Mouse (Mus musculus) liver, embryonic 13.5 days (tissue): ENCODE data around the gene Emc8. TPM values are rescaled to one million over a fixed set of nuclear protein-coding genes. Genes with fewer than 3 reads are reported as not detected.
A peak's percentile ranks its signal among the peaks of the same experiment; 100 is the strongest.

Source experiments
- ATAC-seq: fragments of 200-750 bp; cut with Nextera tagmentation; 2 replicates; pipeline ENCODE4 v1.8.0; 2017; ENCODE audit warnings: low read depth, mild to moderate bottlenecking, moderate number of reproducible peaks, moderate library complexity
- DNase-seq: peaks from one replicate; pipeline ENCODE4 v3.0.0; 2022
- H3K27ac ChIP-seq: fragments of 300-500 bp; sonication (generic); 2 replicates; pipeline ENCODE4 v1.5.1; 2015; ENCODE audit warnings: moderate library complexity, mild to moderate bottlenecking, inconsistent platforms
- H3K27me3 ChIP-seq: fragments of 300-500 bp; sonication (generic); 2 replicates; pipeline ENCODE4 v1.6.1; 2015; ENCODE audit warnings: mild to moderate bottlenecking, inconsistent platforms
- H3K36me3 ChIP-seq: fragments of 300-500 bp; sonication (generic); 2 replicates; pipeline ENCODE4 v1.6.1; 2015; ENCODE audit warnings: mild to moderate bottlenecking, inconsistent platforms
- H3K4me1 ChIP-seq: fragments of 300-500 bp; sonication (generic); replicated peaks from 2 replicates; pipeline ENCODE4 v1.6.1; 2015; ENCODE audit warnings: inconsistent platforms
- H3K4me2 ChIP-seq: fragments of 300-500 bp; sonication (generic); 2 replicates; pipeline ENCODE4 v1.6.1; 2015; ENCODE audit warnings: inconsistent platforms, mild to moderate bottlenecking, moderate library complexity
- H3K4me3 ChIP-seq: fragments of 300-500 bp; sonication (generic); replicated peaks from 2 replicates; pipeline ENCODE4 v1.5.1; 2015; ENCODE audit warnings: mild to moderate bottlenecking, inconsistent platforms
- H3K9ac ChIP-seq: fragments of 300-500 bp; sonication (generic); 2 replicates; pipeline ENCODE4 v1.6.1; 2015; ENCODE audit warnings: mild to moderate bottlenecking, inconsistent platforms
- H3K9me3 ChIP-seq: fragments of 300-500 bp; sonication (generic); replicated peaks from 2 replicates; pipeline ENCODE4 v1.6.1; 2016; ENCODE audit warnings: inconsistent platforms
- WGBS: fragments of 180-500 bp; shearing (Covaris S2); methylation state at CpG from one replicate; pipeline ENCODE4 v1.1.7; 2015; ENCODE audit not compliant: insufficient replicate concordance; 5-methylcytosine and 5-hydroxymethylcytosine counted together
- polyA plus RNA-seq: library from polyadenylated mRNA; unstranded; fragments of >200 nt; fragmentation: Nextera tagmentation; extraction: Ambion mirVana; gene quantifications from 2 replicates; pipeline ENCODE4 v1.2.1, GENCODE M21; 2015

Gene Emc8
- 156 and 163 TPM in 2 replicates for polyA plus RNA-seq

- Histone ChIP-seq H3K27me3 (no peaks in the 10 kb centered on the region), H3K4me2 (peak within 1 kb of the TSS; percentile 94), H3K27ac (peak within 1 kb of the TSS; percentile 93), H3K4me3 (peak within 1 kb of the TSS; percentile 97), H3K9me3 (no peaks in the 10 kb centered on the region), H3K9ac (peak within 1 kb of the TSS; percentile 98), H3K36me3 (peaks cover 55% of the 10 kb centered on the region), H3K4me1 (peaks cover 63% of the 10 kb centered on the region)
- under 1% methylated on average over 51 of the region's 51 CpGs for WGBS
- ATAC-seq (peak; percentile 71), DNase-seq (no peak)
Observed at GRCm38 (mm10) chr8:120668374-120668905, at the start of gene Emc8. Gene Emc8, minus strand, starts transcription at chr8:120668573.

GRCm38 (mm10) chr8:120715996-120716680 lies 47.8 kb upstream of the Emc8 start:
- no peak overlapping the region for H3K9ac ChIP-seq
- ATAC-seq, result 0 out of 2 replicates have a peak, but pooled peaks have one; percentile 26
- WGBS, result 56% methylated on average over 15 of the region's 15 CpGs
- H3K27me3 ChIP-seq, result no peaks in the 10 kb centered on the region
- H3K27ac ChIP-seq, result no peak overlapping the region
- H3K9me3 ChIP-seq, result no peaks in the 10 kb centered on the region
- DNase-seq, result no peak
- no peaks in the 10 kb centered on the region for H3K36me3 ChIP-seq
- H3K4me1 ChIP-seq, result 0 out of 2 replicates have a peak, but pooled peaks cover 4% of the 10 kb centered on the region
- no peak overlapping the region for H3K4me2 ChIP-seq
- H3K4me3 ChIP-seq, result no peak overlapping the region

- no peak overlapping the region for H3K4me3 ChIP-seq
- DNase-seq (no peak), ATAC-seq (peak; percentile 34; the same call in 1 of the 2 replicates)
- no peaks in the 10 kb centered on the region for H3K27me3 ChIP-seq
- no peak overlapping the region for H3K27ac ChIP-seq
- no peak overlapping the region for H3K4me2 ChIP-seq
- 35% methylated on average over 6 of the region's 6 CpGs for WGBS
- H3K9ac ChIP-seq, result no peak overlapping the region
- H3K36me3 ChIP-seq, result no peaks in the 10 kb centered on the region
- no peaks in the 10 kb centered on the region for H3K9me3 ChIP-seq
- 0 out of 2 replicates have a peak, but pooled peaks cover 4% of the 10 kb centered on the region for H3K4me1 ChIP-seq
Observed at GRCm38 (mm10) chr8:120715200-120715599, 46.8 kb upstream of the Emc8 start.

GRCm38 (mm10) chr8:120709176-120709575 lies 40.8 kb upstream of the Emc8 start:
- no peaks in the 10 kb centered on the region for H3K27me3 ChIP-seq
- no peaks in the 10 kb centered on the region for H3K4me1 ChIP-seq
- no peak overlapping the region for H3K4me3 ChIP-seq
- no peak overlapping the region for H3K9ac ChIP-seq
- no peak for ATAC-seq
- no peak overlapping the region for H3K4me2 ChIP-seq
- no peak overlapping the region for H3K27ac ChIP-seq
- H3K36me3 ChIP-seq, result no peaks in the 10 kb centered on the region
- no peaks in the 10 kb centered on the region for H3K9me3 ChIP-seq
- WGBS, result 41% methylated on average over 10 of the region's 10 CpGs
- no peak for DNase-seq

- Histone ChIP-seq H3K9me3 (no peaks in the 10 kb centered on the region), H3K27me3 (no peaks in the 10 kb centered on the region), H3K9ac (no peak overlapping the region), H3K36me3 (no peaks in the 10 kb centered on the region), H3K4me3 (no peak overlapping the region), H3K4me1 (peaks cover 4% of the 10 kb centered on the region; the same call in 1 of the 2 replicates), H3K27ac (no peak overlapping the region), H3K4me2 (no peak overlapping the region)
- no peak for ATAC-seq
- no peak for DNase-seq
- 76% methylated on average over 3 of the region's 3 CpGs for WGBS
Observed at GRCm38 (mm10) chr8:120706193-120706592, 37.8 kb upstream of the Emc8 start.

- 70% methylated on average over 15 of the region's 15 CpGs for WGBS
- Histone ChIP-seq H3K36me3 (no peaks in the 10 kb centered on the region), H3K27me3 (no peaks in the 10 kb centered on the region), H3K4me3 (no peak overlapping the region), H3K9ac (no peak overlapping the region), H3K4me2 (no peak overlapping the region), H3K4me1 (peaks cover 4% of the 10 kb centered on the region; the same call in 1 of the 2 replicates), H3K27ac (no peak overlapping the region), H3K9me3 (no peaks in the 10 kb centered on the region)
- DNase-seq, result no peak
- ATAC-seq, result no peak
Observed at GRCm38 (mm10) chr8:120705163-120705562, 36.8 kb upstream of the Emc8 start.

GRCm38 (mm10) chr8:120704203-120704602 lies 35.8 kb upstream of the Emc8 start:
- no peak for DNase-seq
- Histone ChIP-seq H3K4me2 (no peak overlapping the region), H3K4me3 (no peak overlapping the region), H3K4me1 (peaks cover 10% of the 10 kb centered on the region), H3K36me3 (no peaks in the 10 kb centered on the region), H3K27me3 (peaks cover 4% of the 10 kb centered on the region; the same call in 1 of the 2 replicates), H3K27ac (no peak overlapping the region), H3K9ac (no peak overlapping the region), H3K9me3 (no peaks in the 10 kb centered on the region)
- ATAC-seq, result no peak
- WGBS, result 63% methylated on average over 9 of the region's 9 CpGs

- no peaks in the 10 kb centered on the region for H3K36me3 ChIP-seq
- 28% methylated on average over 19 of the region's 19 CpGs for WGBS
- no peaks in the 10 kb centered on the region for H3K9me3 ChIP-seq
- H3K4me2 ChIP-seq, result no peak overlapping the region
- H3K27me3 ChIP-seq, result peaks cover 4% of the 10 kb centered on the region; the same call in 1 of the 2 replicates
- no peak overlapping the region for H3K27ac ChIP-seq
- H3K9ac ChIP-seq, result no peak overlapping the region
- DNase-seq (no peak), ATAC-seq (no peak)
- H3K4me3 ChIP-seq, result no peak overlapping the region
- peaks cover 19% of the 10 kb centered on the region for H3K4me1 ChIP-seq
Observed at GRCm38 (mm10) chr8:120701758-120702465, 33.5 kb upstream of the Emc8 start.

- ATAC-seq (no peak), DNase-seq (no peak)
- Histone ChIP-seq H3K9ac (no peak overlapping the region), H3K4me2 (no peak overlapping the region), H3K4me3 (no peak overlapping the region), H3K27me3 (peaks cover 4% of the 10 kb centered on the region; the same call in 1 of the 2 replicates), H3K4me1 (peaks cover 27% of the 10 kb centered on the region), H3K27ac (peak overlapping the region; percentile 20; the same call in 1 of the 2 replicates), H3K36me3 (no peaks in the 10 kb centered on the region), H3K9me3 (no peaks in the 10 kb centered on the region)
- 47% methylated on average over 4 of the region's 4 CpGs for WGBS
Observed at GRCm38 (mm10) chr8:120700053-120700452, 31.7 kb upstream of the Emc8 start.

GRCm38 (mm10) chr8:120699565-120699964 lies 31.2 kb upstream of the Emc8 start:
- 24% methylated on average over 2 of the region's 2 CpGs for WGBS
- Histone ChIP-seq H3K27ac (peak overlapping the region; percentile 20; the same call in 1 of the 2 replicates), H3K9ac (no peak overlapping the region), H3K4me1 (peaks cover 28% of the 10 kb centered on the region), H3K4me3 (no peak overlapping the region), H3K4me2 (no peak overlapping the region), H3K9me3 (no peaks in the 10 kb centered on the region), H3K36me3 (no peaks in the 10 kb centered on the region), H3K27me3 (peaks cover 4% of the 10 kb centered on the region; the same call in 1 of the 2 replicates)
- no peak for DNase-seq
- ATAC-seq, result no peak

- Histone ChIP-seq H3K9me3 (no peaks in the 10 kb centered on the region), H3K4me2 (no peak overlapping the region), H3K27me3 (peaks cover 4% of the 10 kb centered on the region; the same call in 1 of the 2 replicates), H3K9ac (no peak overlapping the region), H3K27ac (no peak overlapping the region), H3K4me3 (no peak overlapping the region), H3K4me1 (peaks cover 33% of the 10 kb centered on the region), H3K36me3 (no peaks in the 10 kb centered on the region)
- DNase-seq (no peak), ATAC-seq (no peak)
- 50% methylated on average over 6 of the region's 6 CpGs for WGBS
Observed at GRCm38 (mm10) chr8:120699079-120699478, 30.7 kb upstream of the Emc8 start.
